ENCODE assay signal across 7 mouse cellular contexts in genomic region chr19:58454261-58455060, GRCm38 (mm10). TPM values are rescaled to one million over a fixed set of nuclear protein-coding genes. Genes with fewer than 3 reads are reported as not detected.
DNase-seq lines count a peak whose midpoint lies in the region; ATAC-seq lines count a peak whose summit lies in the region.

No protein-coding gene starts in this region.

- H3K4me2 ChIP-seq in intestine, embryonic 15.5 days (replicated peaks), result peak overlapping the region; percentile 97

- peak; percentile 67 for DNase-seq in ZHBTc4 (ENCODE audit: low read depth, low spot score)
- DNase-seq in embryo, embryonic 10.5 days (ENCODE audit: low spot score), result peak; percentile 63
- DNase-seq in gastrocnemius, postnatal 36 days, result peak; percentile 20 to 32
- DNase-seq in left cerebral cortex, postnatal 25 days (ENCODE audit: low spot score in 2 of 2), result peak; percentile 44 to 48
- DNase-seq in right cerebral cortex, postnatal 4 days, result peak; percentile 57

- H3K9ac ChIP-seq in intestine, embryonic 15.5 days, result peak overlapping the region; percentile 53

- no peaks in the 10 kb centered on the region for H3K9me3 ChIP-seq in intestine, embryonic 15.5 days

- ATAC-seq in intestine, embryonic 15.5 days, result peak; percentile 39
- ATAC-seq in megakaryocyte progenitor cell, adult 5-6 weeks (replicated peaks; ENCODE audit: poor library complexity), result peak; percentile 44

- H3K27me3 ChIP-seq in intestine, embryonic 15.5 days (replicated peaks), result peaks cover 29% of the 10 kb centered on the region

- peak overlapping the region; percentile 59 for H3K27ac ChIP-seq in intestine, embryonic 15.5 days

- no peaks in the 10 kb centered on the region for H3K36me3 ChIP-seq in intestine, embryonic 15.5 days

- H3K4me3 ChIP-seq in intestine, embryonic 15.5 days (replicated peaks), result peak overlapping the region; percentile 51

- WGBS in intestine, embryonic 15.5 days, result under 1% methylated on average over 61 of the region's 61 CpGs

- peaks cover 20% of the 10 kb centered on the region for H3K4me1 ChIP-seq in intestine, embryonic 15.5 days (replicated peaks)

- intact Hi-C loops in gastrocnemius, postnatal 36 days (cut with DNase I), result loop anchor here (10.0 kb wide), 1 partner anchor 140 kb away; no protein-coding TSS in a partner anchor
- intact Hi-C loops in left cerebral cortex, postnatal 25 days (cut with DNase I), result loop anchor here (5.0 kb wide), 1 partner anchor 342 kb away; no protein-coding TSS in a partner anchor

RNA-seq across cellular contexts. Expression of gene Gfra1, which starts 1.2 kb away (rescaled TPM):
- 1 to 10 TPM; 2.3 to 2.9 TPM for total RNA-seq in gastrocnemius, postnatal 36 days (2021)
- polyA plus RNA-seq in intestine, embryonic 15.5 days (2015; fragmentation: Nextera tagmentation; extraction: Ambion mirVana), result 20.6 and 22.3 TPM in 2 replicates
- 10 to 100 TPM; 30.6 to 40.2 TPM for total RNA-seq in left cerebral cortex, postnatal 25 days (2021)
- 0.20 TPM in 1 of 2 replicates, not detected in the other for total RNA-seq in megakaryocyte progenitor cell, adult 5-6 weeks (2015)
- total RNA-seq in megakaryocyte progenitor cell, adult 5-6 weeks (2017), result 0.03 and 0.08 TPM in 2 replicates

RNA-seq across cellular contexts. Expression of gene Ccdc172, which starts 57.3 kb away (rescaled TPM):
- total RNA-seq in gastrocnemius, postnatal 36 days (2021), result not detected
- polyA plus RNA-seq in intestine, embryonic 15.5 days (2015; fragmentation: Nextera tagmentation; extraction: Ambion mirVana), result not detected in 2 replicates
- not detected for total RNA-seq in left cerebral cortex, postnatal 25 days (2021)
- not detected in 2 replicates for total RNA-seq in megakaryocyte progenitor cell, adult 5-6 weeks (2015)
- not detected in 2 replicates for total RNA-seq in megakaryocyte progenitor cell, adult 5-6 weeks (2017)

Comparison
In these comparisons a context has a peak if more than half of its experiments do, and no peak if none do; other contexts are left out.
1. Peak in every context shown above with its lines: DNase-seq, ATAC-seq, H3K4me3 ChIP-seq and H3K27ac ChIP-seq.
2. RNA of gene Gfra1, which starts 1.2 kb away (total RNA-seq): 30.6 to 40.2 TPM in left cerebral cortex, postnatal 25 days; 2.3 to 2.9 TPM in gastrocnemius, postnatal 36 days and 0.03 to 0.20 TPM in megakaryocyte progenitor cell, adult 5-6 weeks; every median in the first group is over 4 times any median in the second.